Mouse (Mus musculus) liver, postnatal 0 days (tissue): ENCODE data around the gene Sema3a.

ENCODE experiments used
- CTCF ChIP-seq: sonication (generic); IDR thresholded peaks from 2 replicates; pipeline ENCODE4 v1.5.1; 2016; ENCODE audit warnings: antibody characterized with exemption, low read depth
- EP300 ChIP-seq: IDR thresholded peaks from 2 replicates; pipeline ENCODE4 v1.6.1; 2016; ENCODE audit warnings: antibody characterized with exemption, low read depth, mild to moderate bottlenecking

GRCm38 (mm10) chr5:13331412-13331811, 206.2 kb downstream of the Sema3a start:
- TF ChIP-seq EP300: no peak
- no peak for TF ChIP-seq CTCF
